Mouse (Mus musculus): ENCODE measurements around the gene Gprc6a. TPM values are rescaled to one million over a fixed set of nuclear protein-coding genes. Genes with fewer than 3 reads are reported as not detected.

The Gprc6a gene
- total RNA-seq (2023), result not detected in 2 replicates

GRCm38 (mm10) chr10:51631411-51632136, at the start of gene Gprc6a:
Gene Gprc6a (minus strand): TSS chr10:51631461.

DNA sequence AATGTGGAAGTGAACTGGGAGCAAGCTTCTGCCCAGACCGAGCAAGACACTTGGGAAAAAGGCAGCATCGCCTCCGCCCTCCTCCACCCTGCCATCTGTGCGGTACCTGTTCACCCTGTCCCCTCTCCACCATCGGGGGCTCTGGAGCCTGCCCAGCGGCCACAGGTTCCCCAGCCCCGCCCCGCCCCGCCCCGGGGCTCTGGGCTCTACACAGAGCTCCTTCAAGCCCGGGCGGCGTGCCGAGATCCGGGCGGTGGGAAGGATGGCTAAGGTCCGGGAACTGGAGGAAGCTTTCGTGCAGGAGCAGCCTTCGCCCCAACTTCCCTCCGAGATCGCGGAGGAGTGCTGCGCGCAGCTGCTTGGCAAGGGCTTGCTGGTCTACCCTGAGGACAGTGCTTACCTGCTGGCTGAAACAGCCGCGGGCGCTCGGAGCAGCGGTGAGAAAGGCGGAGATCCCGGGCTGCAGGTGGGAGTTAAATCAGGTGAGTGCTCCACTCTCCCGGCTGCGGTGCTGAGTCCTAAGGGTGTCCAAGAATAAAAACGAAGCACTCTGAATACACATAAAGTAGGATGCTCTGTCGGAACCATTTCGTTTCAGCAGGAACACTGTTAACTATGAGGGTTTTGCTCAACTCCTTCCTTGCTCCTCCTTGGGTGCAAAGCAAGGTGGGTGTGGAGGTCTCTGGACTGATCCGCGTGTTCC, 46.4 kb upstream of the Gprc6a start, which contains the start of gene Rfx6:
TSS of gene Rfx6 (plus strand) at position 209 of the 703 bp plus-strand sequence.

DNA sequence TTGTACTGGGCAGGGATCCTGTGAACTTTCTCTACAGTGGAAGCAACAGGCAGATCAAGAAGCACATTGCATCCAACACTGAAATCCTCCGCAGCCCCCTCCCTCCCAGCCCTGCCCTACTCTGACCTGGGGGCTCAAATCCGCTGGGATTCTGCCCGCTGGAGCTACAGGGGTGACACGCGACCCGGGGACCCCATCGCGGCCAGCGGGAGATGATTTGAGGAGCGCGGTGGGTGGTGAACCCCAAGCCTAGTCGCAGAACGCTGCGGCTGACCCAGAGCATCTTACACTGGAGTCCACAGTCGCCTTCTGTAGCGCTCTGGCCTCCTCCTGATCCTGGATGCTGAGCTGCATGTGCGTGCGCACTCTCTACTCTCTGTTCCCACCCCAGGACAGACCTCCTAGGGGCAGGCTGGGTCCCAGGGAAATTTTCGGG, 41.1 kb downstream of the Gprc6a start, which contains the start of gene Fam162b:
TSS of gene Fam162b (minus strand) at position 379 of the 436 bp plus-strand sequence.

Other genes with a start within 250 kb of the Gprc6a start
- gene Gm49339, start 150.8 kb downstream of the Gprc6a start, total RNA-seq (2023), result 138 and 167 TPM in 2 replicates
- gene Lilr4b, start 150.8 kb downstream of the Gprc6a start, total RNA-seq (2023), result 1,844 and 1,938 TPM in 2 replicates
- gene Lilrb4a, start 140.5 kb downstream of the Gprc6a start, total RNA-seq (2023), result 1,203 and 1,376 TPM in 2 replicates
- gene Fam162b, start 40.9 kb downstream of the Gprc6a start, total RNA-seq (2023), result not detected in 2 replicates
- not detected in 2 replicates for gene Rfx6, start 46.3 kb upstream of the Gprc6a start, total RNA-seq (2023)

Data from neutrophil, adult 65 days (primary cell).